Mouse (Mus musculus) liver, embryonic 14.5 days (tissue): ENCODE measurements at regions not wholly inside any gene's neighbourhood (a gene's known extent, or its start where the extent isn't known, plus 50 kb on each side); places are given as distances from the start of the nearest gene placed in this dataset.

Experiments
- ATAC-seq: fragments of 200-750 bp; cut with Nextera tagmentation; 2 replicates; pipeline ENCODE4 v1.8.0; 2017; ENCODE audit warnings: moderate number of reproducible peaks, mild to moderate bottlenecking, moderate library complexity; ENCODE audit not compliant: insufficient read depth
- DNase-seq, 3 experiments: peaks; one replicate each; pipeline ENCODE4 v3.0.0-alpha.2; 2012 to 2013; ENCODE audit warnings: low read depth in 3 of 3, low spot score in 3 of 3
- H3K27ac ChIP-seq: fragments of 300-500 bp; sonication (generic); 2 replicates; pipeline ENCODE4 v1.5.1; 2014; ENCODE audit warnings: moderate library complexity, mild to moderate bottlenecking, control low read depth, inconsistent platforms
- H3K27me3 ChIP-seq: fragments of 300-500 bp; sonication (generic); 2 replicates; pipeline ENCODE4 v1.6.1; 2014; ENCODE audit warnings: mild to moderate bottlenecking, low read length, moderate library complexity; ENCODE audit not compliant: control insufficient read depth, insufficient read depth
- H3K36me3 ChIP-seq: fragments of 300-500 bp; sonication (generic); replicated peaks from 2 replicates; pipeline ENCODE4 v1.6.1; 2014; ENCODE audit warnings: low read depth; ENCODE audit not compliant: control insufficient read depth, insufficient read depth
- H3K4me1 ChIP-seq, 2 experiments: fragments of 200-500 bp in 1 of 2; fragments of 300-500 bp in 1 of 2; sonication (generic) in 1 of 2; replicated peaks; 2 replicates each; pipeline ENCODE4 v1.6.1; 2012 to 2014; ENCODE audit warnings: antibody characterized with exemption in 1 of 2, inconsistent platforms in 1 of 2, low read length in 1 of 2; ENCODE audit not compliant: control insufficient read depth in 2 of 2, insufficient read depth in 2 of 2
- H3K4me2 ChIP-seq: fragments of 300-500 bp; sonication (generic); 2 replicates; pipeline ENCODE4 v1.6.1; 2014; ENCODE audit warnings: low read depth, mild to moderate bottlenecking, control low read depth, moderate library complexity
- H3K4me3 ChIP-seq, 2 experiments: fragments of 200-500 bp in 1 of 2; fragments of 300-500 bp in 1 of 2; sonication (generic) in 1 of 2; 2 replicates each; pipeline ENCODE4 v1.5.1; 2012 to 2014; ENCODE audit warnings: low read depth in 2 of 2, low read length in 2 of 2, mild to moderate bottlenecking in 2 of 2, control low read depth in 1 of 2, inconsistent platforms in 1 of 2, moderate library complexity in 1 of 2; ENCODE audit not compliant: insufficient read depth in 1 of 2
- H3K9ac ChIP-seq: fragments of 300-500 bp; sonication (generic); replicated peaks from 2 replicates; pipeline ENCODE4 v1.6.1; 2014; ENCODE audit warnings: mild to moderate bottlenecking, control low read depth, moderate library complexity
- H3K9me3 ChIP-seq: fragments of 300-500 bp; sonication (generic); 2 replicates; pipeline ENCODE4 v1.6.1; 2016; ENCODE audit warnings: low read length, mixed read lengths; ENCODE audit not compliant: control insufficient read depth
- CTCF ChIP-seq: IDR thresholded peaks from 2 replicates; pipeline ENCODE4 v1.5.1; 2016; ENCODE audit warnings: antibody characterized with exemption, low read depth, control low read depth
- EP300 ChIP-seq: IDR thresholded peaks from 2 replicates; pipeline ENCODE4 v1.6.1; 2016; ENCODE audit warnings: antibody characterized with exemption, low read depth
- WGBS: fragments of 180-500 bp; shearing (Covaris S2); extraction: QIAGEN DNeasy Blood & Tissue Kit; methylation state at CpG from one replicate; pipeline ENCODE4 v1.1.7; 2014; ENCODE audit not compliant: insufficient replicate concordance; 5-methylcytosine and 5-hydroxymethylcytosine counted together

DNA sequence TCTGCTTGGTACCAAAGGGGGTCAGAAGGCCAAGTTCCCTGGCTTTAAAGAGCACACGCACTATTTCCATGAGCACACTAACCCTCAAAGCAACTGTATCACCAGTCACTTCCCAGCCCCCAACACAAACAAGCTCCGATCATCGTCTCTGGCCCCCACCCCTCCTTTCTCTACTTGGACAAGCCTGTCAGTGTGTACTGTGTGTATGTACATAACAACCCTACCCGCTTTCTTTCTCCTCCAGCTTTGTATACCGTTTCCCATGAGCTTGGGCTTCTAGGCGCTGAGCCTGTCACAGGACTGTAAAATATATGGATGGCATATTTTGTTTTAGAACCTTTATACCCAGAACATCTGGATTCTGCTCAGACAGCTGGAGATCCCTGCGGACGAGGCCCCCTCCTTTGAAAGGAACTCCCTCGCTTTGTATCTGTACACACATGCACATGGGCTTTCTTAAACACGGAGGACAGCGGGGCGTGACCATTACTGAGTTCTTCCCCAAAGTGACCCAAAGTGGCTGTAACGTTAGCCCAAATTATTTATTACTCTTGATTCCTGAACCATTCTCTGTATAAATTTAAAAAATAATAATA lies 95.1 kb downstream of the Cpn2 start:
- Histone ChIP-seq H3K4me2 (no peak overlapping the region), H3K9me3 (no peaks in the 10 kb centered on the region), H3K27ac (no peak overlapping the region), H3K27me3 (no peaks in the 10 kb centered on the region), H3K9ac (no peak overlapping the region), H3K4me3 (no peak overlapping the region), H3K36me3 (no peaks in the 10 kb centered on the region), H3K4me1 (peaks cover 0 to 28% of the 10 kb centered on the region in 2 experiments; a peak in 2 of 4 replicates)
- WGBS: 63% methylated on average over 13 of the region's 13 CpGs
- TF ChIP-seq CTCF (no peak), EP300 (no peak)
- no peak for ATAC-seq
- no peak for DNase-seq

DNA sequence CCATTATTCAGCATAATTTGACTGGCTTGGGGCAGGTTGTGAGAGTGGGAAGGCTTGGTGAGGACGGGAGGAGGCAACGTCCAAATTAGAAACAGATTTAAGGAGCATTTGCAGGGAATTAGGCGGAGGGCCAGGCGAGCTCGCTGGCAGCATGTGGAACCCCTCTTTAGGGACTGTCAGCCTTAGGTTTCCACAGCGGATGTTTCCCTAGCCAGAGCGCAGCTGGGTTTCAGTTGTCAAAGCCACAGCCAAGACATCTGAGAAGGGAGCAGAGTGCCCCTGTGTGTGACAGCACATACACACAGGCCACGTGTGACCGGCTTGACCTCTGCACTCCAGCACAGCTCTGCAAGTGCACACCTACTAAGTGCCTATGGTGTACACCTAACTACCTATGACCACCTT lies 94.5 kb downstream of the Cpn2 start:
- DNase-seq (no peak), ATAC-seq (no peak)
- H3K9ac ChIP-seq: no peak overlapping the region
- H3K4me3 ChIP-seq: no peak overlapping the region
- H3K4me2 ChIP-seq: no peak overlapping the region
- no peaks in the 10 kb centered on the region for H3K36me3 ChIP-seq
- no peak overlapping the region for H3K27ac ChIP-seq
- H3K27me3 ChIP-seq: no peaks in the 10 kb centered on the region
- TF ChIP-seq CTCF: no peak
- no peak for TF ChIP-seq EP300
- 44% methylated on average over 9 of the region's 9 CpGs for whole genome bisulfite sequencing
- H3K9me3 ChIP-seq: no peaks in the 10 kb centered on the region
- H3K4me1 ChIP-seq: peaks cover 0 to 28% of the 10 kb centered on the region in 2 experiments; a peak in 2 of 4 replicates

DNA sequence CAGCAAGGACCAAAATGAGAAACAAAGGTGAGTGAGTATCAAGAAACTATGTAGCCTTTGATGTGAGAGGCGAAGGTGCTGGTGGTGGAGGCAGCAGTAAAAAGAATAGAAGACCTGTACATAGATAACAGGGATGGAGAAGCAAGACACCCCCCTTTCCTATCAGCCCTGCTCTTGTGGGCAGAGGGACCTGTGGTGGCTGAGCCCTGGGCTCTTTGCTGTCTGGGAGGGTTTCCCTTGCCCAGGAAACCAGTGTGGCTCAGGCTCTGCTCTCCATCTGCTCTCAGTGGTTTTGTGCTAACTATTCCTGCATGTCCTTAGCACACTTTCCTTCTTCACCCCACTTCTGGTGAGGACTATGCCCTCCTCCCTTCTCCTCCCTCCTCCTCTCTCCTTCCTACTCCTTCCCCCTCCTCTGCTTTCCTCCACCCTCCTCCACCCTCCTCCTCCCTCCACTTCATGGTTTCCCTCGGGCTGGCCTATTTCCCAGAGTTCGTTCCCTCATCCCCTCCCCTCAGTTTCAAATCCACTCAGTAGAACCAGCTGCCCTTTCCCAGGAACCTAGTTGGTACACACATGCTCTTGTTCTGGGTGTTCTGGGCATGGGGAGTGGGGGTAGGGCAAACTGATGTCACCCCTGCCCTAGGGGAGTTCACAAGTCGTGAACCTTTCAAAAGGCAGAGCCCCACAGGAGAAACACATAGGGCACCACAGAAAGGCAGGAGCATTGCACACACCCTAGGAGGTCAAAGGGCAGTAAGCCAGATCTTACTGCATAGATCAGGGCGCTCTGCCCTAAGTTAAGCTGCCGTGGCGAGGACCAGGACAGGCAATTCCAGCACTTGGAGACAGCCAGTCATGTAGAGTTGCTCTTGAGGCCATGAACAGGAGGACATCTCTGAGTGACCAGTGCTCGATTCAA lies 93.1 kb downstream of the Cpn2 start:
- DNase-seq: no peak
- H3K4me1 ChIP-seq: peaks cover 0 to 30% of the 10 kb centered on the region in 2 experiments; a peak in 2 of 4 replicates

DNA sequence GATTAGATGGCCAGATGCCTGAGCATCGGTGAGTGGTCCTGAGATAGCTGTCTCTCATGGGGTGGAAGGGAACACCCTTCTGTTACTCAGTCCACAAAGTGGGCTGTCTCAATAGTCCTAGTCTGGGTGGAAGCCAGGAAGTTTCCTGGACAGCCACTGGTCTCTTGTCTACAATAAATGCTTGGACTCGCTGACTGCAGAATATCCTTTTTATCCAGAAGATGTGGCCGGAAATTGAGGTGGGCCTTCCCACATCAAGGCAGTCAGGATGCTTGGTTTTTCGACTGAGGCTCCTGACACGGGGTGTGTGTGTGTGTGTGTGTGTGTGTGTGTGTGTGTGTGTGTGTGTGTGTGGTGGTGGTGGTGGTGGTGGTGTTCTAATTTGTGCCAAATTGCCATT lies 91.0 kb downstream of the Cpn2 start:
- no peak for DNase-seq
- Histone ChIP-seq H3K4me2 (no peak overlapping the region), H3K9me3 (no peaks in the 10 kb centered on the region), H3K36me3 (no peaks in the 10 kb centered on the region), H3K4me3 (no peak overlapping the region), H3K4me1 (peaks cover 0 to 40% of the 10 kb centered on the region in 2 experiments; a peak in 2 of 4 replicates), H3K9ac (no peak overlapping the region), H3K27ac (no peak overlapping the region), H3K27me3 (no peaks in the 10 kb centered on the region)
- WGBS: 58% methylated on average over 5 of the region's 5 CpGs
- TF ChIP-seq CTCF (no peak), EP300 (no peak)
- no peak for ATAC-seq

More for the DNA sequence above, 93.1 kb downstream of the Cpn2 start:
- Histone ChIP-seq H3K27me3 (no peaks in the 10 kb centered on the region), H3K9ac (no peak overlapping the region), H3K27ac (no peak overlapping the region), H3K9me3 (no peaks in the 10 kb centered on the region), H3K36me3 (no peaks in the 10 kb centered on the region), H3K4me2 (no peak overlapping the region), H3K4me3 (no peak overlapping the region)
- TF ChIP-seq EP300: no peak
- ATAC-seq: no peak
- WGBS: 42% methylated on average over 8 of the region's 8 CpGs

DNA sequence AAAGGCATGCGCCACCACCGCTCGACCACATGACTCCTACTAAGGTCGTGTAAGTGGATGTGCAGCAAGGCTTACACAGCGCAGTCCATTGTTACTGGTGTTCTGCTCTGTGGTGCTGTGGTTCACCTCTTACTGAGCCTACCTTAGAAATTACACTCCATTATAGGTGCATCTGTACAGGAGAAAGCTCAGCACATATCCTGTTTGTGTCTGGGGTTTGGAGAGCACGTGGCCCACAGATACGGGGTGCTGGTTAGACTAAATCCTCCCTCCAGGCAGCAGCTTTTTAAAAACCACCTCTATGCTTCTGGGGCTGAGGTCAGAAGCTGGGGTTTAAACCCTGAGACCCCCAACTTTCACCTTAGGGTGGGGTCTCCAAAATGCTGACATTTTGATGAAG lies 89.5 kb downstream of the Cpn2 start:
- WGBS: 66% methylated on average over 7 of the region's 7 CpGs
- H3K4me3 ChIP-seq: no peak overlapping the region
- H3K9me3 ChIP-seq: no peaks in the 10 kb centered on the region

More for the DNA sequence above, 89.5 kb downstream of the Cpn2 start:
- H3K36me3 ChIP-seq: no peaks in the 10 kb centered on the region
- ATAC-seq (no peak), DNase-seq (no peak)
- H3K27me3 ChIP-seq: no peaks in the 10 kb centered on the region
- peaks cover 0 to 32% of the 10 kb centered on the region in 2 experiments; a peak in 2 of 4 replicates for H3K4me1 ChIP-seq
- no peak overlapping the region for H3K9ac ChIP-seq
- H3K4me2 ChIP-seq: no peak overlapping the region
- TF ChIP-seq EP300 (no peak), CTCF (no peak)
- H3K27ac ChIP-seq: no peak overlapping the region
